ENCODE assay signal across 9 mouse cellular contexts in genomic region chr2:33282877-33283276, GRCm38 (mm10).
DNase-seq lines count a peak whose midpoint lies in the region.
"Had no signal": no experiment of that assay in that cellular context is flagged by ENCODE, and none has a peak within 500 bp of the region (broad histone marks: within the 10 kb centered on the region; RNA-seq: fewer than 3 reads in every experiment).

No protein-coding gene starts in this region.

- H3K9me3 ChIP-seq in heart, embryonic 10.5 days = no peaks in the 10 kb centered on the region
- H3K9me3 ChIP-seq: limb, embryonic 15.5 days had no signal

- no peaks in the 10 kb centered on the region for H3K27me3 ChIP-seq in heart, embryonic 10.5 days (ENCODE audit: insufficient read depth, poor library complexity, severe bottlenecking)
- H3K27me3 ChIP-seq: limb, embryonic 15.5 days had no signal

- no peak overlapping the region for H3K27ac ChIP-seq in heart, embryonic 10.5 days
- H3K27ac ChIP-seq: limb, embryonic 15.5 days had no signal

- 67% methylated on average over 4 of the region's 4 CpGs for WGBS in heart, embryonic 10.5 days

- peaks cover 9% of the 10 kb centered on the region; the same call in 1 of the 2 replicates for H3K36me3 ChIP-seq in heart, embryonic 10.5 days
- H3K36me3 ChIP-seq: limb, embryonic 15.5 days had no signal

- DNase-seq in heart, adult 18-20 months = peak; percentile 81 to 85
- no peak for DNase-seq in heart, embryonic 10.5 days (ENCODE audit: low spot score)
- DNase-seq in adrenal gland, postnatal 10 days = peak; percentile 71
- DNase-seq in gastrocnemius, postnatal 25 days = peak; percentile 84
- DNase-seq in kidney, postnatal 25 days = peak; percentile 55 to 69
- peak; percentile 21 for DNase-seq in urinary bladder, postnatal 25 days (ENCODE audit: low spot score)
- no peak for DNase-seq in right cerebral cortex, postnatal 25 days
- no peak for DNase-seq in spleen, postnatal 10 days (ENCODE audit: low spot score in 2 of 2)

- H3K4me3 ChIP-seq in heart, embryonic 10.5 days = no peak overlapping the region
- H3K4me3 ChIP-seq: limb, embryonic 15.5 days had no signal

- peaks cover 13% of the 10 kb centered on the region for H3K4me1 ChIP-seq in heart, embryonic 10.5 days
- H3K4me1 ChIP-seq: limb, embryonic 15.5 days had no signal

Comparison
In these comparisons a context has a peak if more than half of its experiments do, and no peak if none do; other contexts are left out.
1. DNase-seq: peak in heart, adult 18-20 months (2 of 2), adrenal gland, postnatal 10 days (single experiment), gastrocnemius, postnatal 25 days (single experiment), kidney, postnatal 25 days (2 of 2) and urinary bladder, postnatal 25 days (single experiment); none in heart, embryonic 10.5 days (single experiment), right cerebral cortex, postnatal 25 days (single experiment) and spleen, postnatal 10 days (0 of 2).